Mouse (Mus musculus) intestine, postnatal 0 days (tissue): ENCODE measurements around the gene Tas1r1. TPM values are rescaled to one million over a fixed set of nuclear protein-coding genes. Genes with fewer than 3 reads are reported as not detected.

Experiments used
- ATAC-seq: fragments of 200-750 bp; cut with Nextera tagmentation; 2 replicates; pipeline ENCODE4 v1.8.0; 2017; ENCODE audit warnings: mild to moderate bottlenecking, moderate TSS enrichment, moderate library complexity
- H3K27ac ChIP-seq: fragments of 300-500 bp; sonication (generic); 2 replicates; pipeline ENCODE4 v1.5.1; 2014; ENCODE audit warnings: mild to moderate bottlenecking, low read depth, low read length, moderate library complexity
- H3K27me3 ChIP-seq: fragments of 300-500 bp; sonication (generic); replicated peaks from 2 replicates; pipeline ENCODE4 v1.6.1; 2014; ENCODE audit warnings: low read length, mixed read lengths; ENCODE audit not compliant: control insufficient read depth, insufficient read depth
- H3K36me3 ChIP-seq: fragments of 300-500 bp; sonication (generic); 2 replicates; pipeline ENCODE4 v1.6.1; 2014; ENCODE audit warnings: mild to moderate bottlenecking, moderate library complexity; ENCODE audit not compliant: control insufficient read depth, insufficient read depth
- H3K4me1 ChIP-seq: fragments of 300-500 bp; sonication (generic); replicated peaks from 2 replicates; pipeline ENCODE4 v1.6.1; 2014; ENCODE audit warnings: antibody characterized with exemption, low read length, mixed read lengths; ENCODE audit not compliant: control insufficient read depth, insufficient read depth
- H3K4me2 ChIP-seq: fragments of 300-500 bp; sonication (generic); replicated peaks from 2 replicates; pipeline ENCODE4 v1.6.1; 2014; ENCODE audit warnings: low read depth, mild to moderate bottlenecking, moderate library complexity
- H3K4me3 ChIP-seq: fragments of 300-500 bp; sonication (generic); 2 replicates; pipeline ENCODE4 v1.5.1; 2014; ENCODE audit warnings: low read depth, low read length
- H3K9ac ChIP-seq: fragments of 300-500 bp; sonication (generic); 2 replicates; pipeline ENCODE4 v1.6.1; 2014; ENCODE audit warnings: mild to moderate bottlenecking, low read depth, low read length
- H3K9me3 ChIP-seq: fragments of 300-500 bp; sonication (generic); 2 replicates; pipeline ENCODE4 v1.6.1; 2016; ENCODE audit warnings: mixed run types; ENCODE audit not compliant: control insufficient read depth
- CTCF ChIP-seq: sonication (generic); IDR thresholded peaks from 2 replicates; pipeline ENCODE4 v1.5.1; 2016; ENCODE audit warnings: low read depth, mild to moderate bottlenecking, control low read depth, antibody characterized with exemption, moderate library complexity
- WGBS: fragments of 180-500 bp; shearing (Covaris S2); extraction: QIAGEN DNeasy Blood & Tissue Kit; methylation state at CpG from one replicate; pipeline ENCODE4 v1.1.7; 2014; 5-methylcytosine and 5-hydroxymethylcytosine counted together
- polyA plus RNA-seq: library from polyadenylated mRNA; unstranded; fragments of >200 nt; fragmentation: Nextera tagmentation; extraction: Ambion mirVana; gene quantifications from 2 replicates; pipeline ENCODE4 v1.2.1, GENCODE M21; 2015

Tas1r1 gene
- polyA plus RNA-seq, 1 experiment from 2014 or later = 0.08 TPM

DNA sequence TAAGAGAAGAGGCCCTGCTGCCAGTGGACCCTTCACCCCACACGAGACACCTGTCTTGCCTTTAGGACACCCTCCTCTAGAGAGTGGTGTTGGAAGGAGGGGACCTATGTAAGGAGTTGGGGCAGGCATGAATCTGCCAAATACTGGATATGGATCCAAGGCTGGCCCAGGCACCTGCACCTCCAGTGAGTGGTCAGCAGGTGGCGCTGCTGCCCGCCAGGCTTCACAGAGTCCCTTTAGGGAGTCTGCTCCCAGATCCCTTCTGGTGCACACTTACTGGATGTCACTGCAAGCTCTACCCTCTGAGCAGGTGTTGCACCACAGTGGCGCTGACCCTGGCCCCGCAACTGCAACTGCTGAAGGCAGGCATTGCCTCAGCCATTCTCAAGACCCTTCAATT is 57.0 kb downstream of the Tas1r1 start:
- H3K4me3 ChIP-seq = no peak overlapping the region
- no peaks in the 10 kb centered on the region for H3K4me1 ChIP-seq
- H3K4me2 ChIP-seq = no peak overlapping the region
- WGBS = 10% methylated on average over 5 of the region's 5 CpGs
- peak; percentile 32 for ATAC-seq
- no peak overlapping the region for H3K9ac ChIP-seq
- no peaks in the 10 kb centered on the region for H3K9me3 ChIP-seq
- peaks cover 37% of the 10 kb centered on the region; the same call in 1 of the 2 replicates for H3K36me3 ChIP-seq
- peak; percentile 99 for TF ChIP-seq CTCF
- H3K27ac ChIP-seq = no peak overlapping the region
- H3K27me3 ChIP-seq = no peaks in the 10 kb centered on the region

DNA sequence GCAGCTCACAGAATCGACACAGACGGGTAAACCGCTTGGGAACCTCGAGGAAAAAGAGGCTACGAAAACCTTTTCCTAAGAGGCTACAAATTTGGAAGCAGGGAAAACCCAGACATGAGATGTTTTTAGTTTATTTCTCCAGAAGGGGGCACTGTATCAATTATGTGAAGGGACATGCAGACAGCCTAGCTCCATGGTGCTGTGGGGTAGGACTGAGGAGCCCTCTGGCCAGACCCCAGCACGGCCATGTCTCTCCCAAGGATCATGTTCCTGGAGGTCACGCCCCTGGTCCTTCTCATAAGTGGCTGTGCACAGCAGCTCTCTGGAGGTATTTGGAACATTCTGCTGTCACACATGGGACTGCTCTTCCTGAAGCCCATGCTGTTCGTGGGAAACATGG is 57.7 kb downstream of the Tas1r1 start:
- no peak for ATAC-seq
- Histone ChIP-seq H3K27ac (no peak overlapping the region), H3K4me3 (no peak overlapping the region), H3K9ac (no peak overlapping the region), H3K36me3 (peaks cover 37% of the 10 kb centered on the region), H3K4me1 (no peaks in the 10 kb centered on the region), H3K4me2 (no peak overlapping the region), H3K9me3 (no peaks in the 10 kb centered on the region), H3K27me3 (no peaks in the 10 kb centered on the region)
- peak; percentile 52 for TF ChIP-seq CTCF
- 79% methylated on average over 8 of the region's 8 CpGs for WGBS

Other genes with a start within 250 kb of the Tas1r1 start
- gene Camta1, start 176.7 kb downstream of the Tas1r1 start, polyA plus RNA-seq = 54.1 and 58.8 TPM in 2 replicates
- 25.7 and 29.7 TPM in 2 replicates for gene Dnajc11, start 104.9 kb downstream of the Tas1r1 start, polyA plus RNA-seq
- gene Thap3, start 49.6 kb downstream of the Tas1r1 start, polyA plus RNA-seq = 15.4 and 16.6 TPM in 2 replicates
- 10.6 and 11.0 TPM in 2 replicates for gene Phf13, start 42.3 kb downstream of the Tas1r1 start, polyA plus RNA-seq
- 5.3 and 5.8 TPM in 2 replicates for gene Klhl21, start 29.8 kb downstream of the Tas1r1 start, polyA plus RNA-seq
- 6.7 and 7.6 TPM in 2 replicates for gene Zbtb48, start 10.9 kb downstream of the Tas1r1 start, polyA plus RNA-seq
- 9.7 and 10.7 TPM in 2 replicates for gene Nol9, start 753 bp upstream of the Tas1r1 start, polyA plus RNA-seq
- gene Plekhg5, start 33.9 kb upstream of the Tas1r1 start, polyA plus RNA-seq = 14.0 and 19.6 TPM in 2 replicates
- gene Tnfrsf25, start 77.4 kb upstream of the Tas1r1 start, polyA plus RNA-seq = 0.82 and 1.2 TPM in 2 replicates
- gene Espn, start 113.8 kb upstream of the Tas1r1 start, polyA plus RNA-seq = 260 and 264 TPM in 2 replicates
- 8.6 and 11.2 TPM in 2 replicates for gene Hes2, start 120.3 kb upstream of the Tas1r1 start, polyA plus RNA-seq
- 24.1 and 28.7 TPM in 2 replicates for gene Acot7, start 139.6 kb upstream of the Tas1r1 start, polyA plus RNA-seq
- 2.9 and 3.1 TPM in 2 replicates for gene Gpr153, start 235.7 kb upstream of the Tas1r1 start, polyA plus RNA-seq